Mouse (Mus musculus) monocyte, adult 5-6 weeks (primary cell): ENCODE data around the gene Cd300lg. TPM values are rescaled to one million over a fixed set of nuclear protein-coding genes. Genes with fewer than 3 reads are reported as not detected.
A peak's percentile ranks its signal among the peaks of the same experiment; 100 is the strongest.

ENCODE experiments used
- ATAC-seq: fragments of 153-309, 156-312 bp; replicated peaks from 2 replicates; pipeline ENCODE4 v1.8.0; 2017; ENCODE audit warnings: mild to moderate bottlenecking; ENCODE audit not compliant: low TSS enrichment, insufficient number of reproducible peaks, severe bottlenecking, poor library complexity, low FRiP score
- total RNA-seq: library from RNA; stranded (forward); fragments of 200-1000, 200-491, 200-594 nt; gene quantifications from 3 replicates; pipeline ENCODE4 v1.2.3, GENCODE M21; 2017

Gene Cd300lg
- total RNA-seq = 2.0 to 8.0 TPM (median 3.3 TPM) in 3 replicates

DNA sequence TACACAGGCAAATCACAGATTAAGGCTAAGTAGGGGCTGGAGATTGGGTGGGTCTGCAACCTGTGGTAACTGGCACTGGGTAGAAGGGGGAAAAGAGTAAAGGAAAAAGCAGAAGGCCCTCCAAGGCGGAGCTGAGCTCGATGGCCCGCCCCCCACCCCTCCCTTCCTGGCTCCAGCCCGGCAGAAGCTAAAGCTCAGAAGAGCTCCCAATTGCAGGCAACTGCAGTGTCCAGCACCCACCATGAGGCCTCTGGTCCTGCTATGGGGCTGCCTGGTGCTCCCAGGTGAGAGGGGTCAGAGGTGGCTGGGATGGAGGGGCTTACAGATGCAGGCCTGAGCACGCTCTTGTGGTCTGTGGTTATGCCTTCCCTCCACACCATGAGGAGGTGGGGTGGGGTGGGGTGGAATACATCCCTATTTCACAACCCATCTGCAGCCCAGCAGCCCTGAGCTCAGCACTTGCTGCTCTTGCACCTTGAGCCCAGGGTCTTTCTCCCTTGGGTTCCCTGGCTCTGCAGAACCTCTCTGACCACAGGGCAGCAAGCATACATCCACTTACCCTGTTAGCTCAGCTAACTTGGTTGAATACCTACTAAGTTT is at the start of gene Cd300lg:
Gene Cd300lg, plus strand, starts transcription at position 160 of the 600 bp plus-strand sequence.
- peak; percentile 29; the same call in 1 of the 2 replicates for ATAC-seq

- no peak for ATAC-seq
These were observed 49.5 kb upstream of the Cd300lg start for GRCm38 (mm10) chr11:101991813-101992212.

DNA sequence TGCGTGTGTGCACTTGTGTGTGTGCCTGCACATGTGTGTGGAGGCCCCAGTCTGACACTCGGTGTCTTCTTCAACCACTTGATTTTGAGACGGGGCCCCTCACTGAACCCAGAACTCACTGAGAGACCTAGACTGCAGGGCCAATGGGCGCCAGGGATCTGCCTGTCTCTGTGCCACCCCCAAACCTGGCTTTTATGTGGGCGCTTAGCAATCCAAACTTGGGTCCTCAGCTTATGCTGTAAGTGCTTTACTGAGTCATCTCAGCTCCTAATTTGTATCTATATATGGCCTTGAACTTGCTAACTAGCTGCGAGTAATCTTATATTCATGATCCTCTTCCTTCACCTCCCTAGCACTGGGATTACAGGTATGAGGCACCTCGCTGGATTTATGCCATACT is 48.9 kb upstream of the Cd300lg start:
- ATAC-seq = no peak

- no peak for ATAC-seq
These were observed 47.2 kb upstream of the Cd300lg start for GRCm38 (mm10) chr11:101994100-101994499.

DNA sequence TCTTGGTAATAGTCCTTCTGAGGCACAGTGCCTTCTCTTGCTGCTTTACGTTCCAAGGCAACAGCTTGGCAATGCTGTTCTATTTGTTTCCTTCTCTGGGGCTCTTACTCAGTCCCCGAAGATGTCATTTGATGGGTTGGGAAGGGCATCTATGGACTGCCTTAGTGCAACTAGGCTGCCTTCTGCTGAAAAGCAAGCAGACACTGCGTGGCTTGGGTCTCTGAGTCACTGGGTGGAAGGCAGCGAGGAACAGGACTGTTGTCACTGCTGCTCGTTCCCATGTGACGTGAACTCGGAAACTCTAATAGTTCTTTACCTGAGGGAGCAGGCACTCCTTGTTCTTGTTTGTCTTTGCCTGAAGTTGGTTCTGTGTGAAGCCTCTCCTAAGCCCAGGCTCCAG is 45.4 kb upstream of the Cd300lg start:
- no peak for ATAC-seq

GRCm38 (mm10) chr11:101998258-101998657 is 43.1 kb upstream of the Cd300lg start:
- ATAC-seq = no peak

DNA sequence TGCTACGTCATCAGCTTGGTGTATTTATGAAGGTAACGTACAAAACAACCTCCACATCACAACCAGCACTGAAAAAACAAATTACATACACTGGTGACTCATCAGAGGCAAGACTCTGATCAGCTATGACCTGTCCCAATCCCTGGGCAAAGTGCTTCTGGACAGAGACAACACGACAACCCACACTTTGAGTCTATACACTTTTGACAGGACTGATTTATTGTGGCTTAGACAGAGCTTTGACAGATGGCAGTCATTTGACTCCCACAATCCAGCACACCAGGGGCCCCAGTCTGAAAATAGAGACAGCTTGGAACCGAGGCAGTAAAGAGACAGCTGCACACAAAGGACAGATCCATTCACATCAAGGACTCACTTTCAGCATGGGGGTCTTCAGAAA is 41.8 kb upstream of the Cd300lg start:
- no peak for ATAC-seq

DNA sequence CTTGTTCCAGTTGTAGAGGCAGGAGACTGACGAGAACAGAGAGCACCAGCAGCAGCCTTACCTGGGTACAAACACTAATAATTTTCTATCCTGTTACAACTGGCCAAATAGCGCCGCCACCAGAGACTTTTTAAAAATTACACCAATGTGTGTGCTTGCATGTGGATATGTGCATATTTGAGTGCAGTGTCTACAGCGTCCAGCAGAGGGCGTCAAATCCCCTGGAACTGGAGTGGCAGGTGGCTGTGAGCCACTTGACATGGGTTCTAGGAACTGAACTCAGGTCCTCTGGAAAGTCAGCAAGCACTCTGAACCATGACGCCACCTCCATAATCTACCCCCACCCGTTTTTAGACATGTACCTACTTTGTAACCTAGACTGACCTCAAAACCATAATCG is 37.1 kb upstream of the Cd300lg start:
- no peak for ATAC-seq

DNA sequence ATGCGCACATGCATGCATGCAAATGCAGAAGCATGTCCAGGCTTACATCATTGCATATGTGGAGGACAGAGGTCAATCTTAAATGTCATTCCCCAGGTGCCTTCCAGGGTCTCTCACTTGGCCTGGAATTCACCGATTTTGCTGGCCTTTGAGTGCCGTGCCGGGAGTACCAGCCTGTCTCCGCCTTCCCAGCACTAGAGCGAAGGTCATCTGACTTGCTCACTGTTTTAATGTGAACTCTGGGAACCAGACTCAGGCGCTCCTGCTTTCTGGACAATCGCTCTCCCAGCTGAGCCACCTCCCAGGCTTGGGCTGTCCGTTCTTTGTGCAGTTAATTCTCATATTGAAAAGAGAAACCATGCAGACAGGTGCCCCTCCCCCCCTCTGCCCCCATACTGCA is 35.0 kb upstream of the Cd300lg start:
- ATAC-seq = no peak

DNA sequence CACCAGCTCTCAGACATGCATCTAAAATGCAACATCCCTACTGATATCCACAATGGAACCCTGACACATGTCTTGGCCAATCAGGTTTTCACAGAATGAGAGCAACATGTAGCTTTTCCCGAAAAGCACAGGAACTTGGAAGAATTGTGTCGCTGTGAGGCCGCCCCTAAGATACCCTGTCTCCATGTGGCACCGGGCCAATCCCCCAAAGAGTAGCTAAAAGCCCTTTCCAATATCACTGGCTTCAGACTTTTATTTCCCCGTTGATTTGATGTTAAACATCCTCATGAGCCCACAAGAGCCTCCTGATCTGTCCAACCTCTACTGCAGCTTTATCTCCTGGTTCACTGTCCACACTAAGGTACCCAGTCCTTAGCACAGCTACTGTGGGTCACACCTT is 34.6 kb upstream of the Cd300lg start:
- no peak for ATAC-seq

DNA sequence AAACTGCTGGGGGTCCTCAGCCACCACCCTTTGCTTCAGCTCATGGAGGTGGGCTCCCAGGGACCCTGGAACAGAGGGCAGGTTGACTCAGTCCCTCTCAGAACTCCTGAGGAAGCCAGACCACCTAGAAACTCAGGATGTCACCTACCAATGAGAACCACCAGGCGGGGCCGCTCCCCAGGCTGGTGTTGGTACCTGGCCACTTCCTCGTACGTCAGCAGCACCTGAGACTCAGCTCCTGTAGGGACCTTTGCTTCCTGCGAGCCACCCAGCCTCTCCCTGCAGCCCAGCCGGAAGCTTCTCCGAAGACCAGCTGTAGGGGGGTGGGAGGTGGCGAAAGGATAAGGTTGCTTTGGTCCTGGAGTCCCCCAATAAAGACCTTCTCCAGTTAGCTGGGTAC is 32.9 kb upstream of the Cd300lg start:
- no peak for ATAC-seq

GRCm38 (mm10) chr11:102008954-102009637 is 32.2 kb upstream of the Cd300lg start:
- ATAC-seq = no peak

GRCm38 (mm10) chr11:102010140-102010539 is 31.2 kb upstream of the Cd300lg start:
- no peak for ATAC-seq

DNA sequence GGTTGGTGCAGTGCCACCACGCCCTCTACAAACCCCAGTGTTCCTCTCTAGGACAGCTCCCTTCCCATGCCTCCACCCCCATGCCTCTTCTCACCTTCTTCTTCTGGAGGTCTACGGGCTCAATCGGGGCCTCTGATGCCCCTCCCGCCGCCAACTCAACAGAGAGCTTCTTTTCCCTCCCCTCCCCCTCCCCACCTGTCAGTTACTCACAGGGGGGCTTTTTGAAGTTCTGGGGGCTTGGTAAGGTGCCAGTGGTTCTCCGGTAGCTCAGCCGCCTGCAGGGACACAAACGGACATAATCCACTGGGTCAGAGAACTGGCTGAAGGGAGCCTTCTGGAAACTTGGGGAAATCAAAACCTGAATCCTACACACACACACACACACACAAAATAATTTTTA is 29.8 kb upstream of the Cd300lg start:
- no peak for ATAC-seq

- ATAC-seq = no peak
These were observed 28.1 kb upstream of the Cd300lg start for GRCm38 (mm10) chr11:102013201-102013600.

DNA sequence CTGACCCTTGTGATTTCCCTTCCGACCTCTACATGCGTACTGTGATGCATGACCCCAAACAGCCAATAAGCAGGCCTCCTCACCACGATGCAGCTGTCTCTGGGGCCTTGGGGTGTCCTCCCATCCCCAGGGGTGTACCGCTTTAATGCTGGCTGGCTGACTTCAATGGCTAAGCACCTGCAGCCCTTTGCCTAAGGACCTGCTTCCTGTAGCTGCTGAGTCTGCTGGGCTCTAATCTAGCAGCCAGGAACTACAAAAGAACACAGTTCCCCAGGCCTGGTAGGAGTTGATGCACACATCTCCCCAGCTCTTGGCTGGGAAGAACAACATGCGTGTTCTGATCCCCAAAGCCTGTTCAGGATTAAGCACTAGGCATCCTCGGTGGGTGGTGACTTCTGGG is 25.8 kb upstream of the Cd300lg start:
- no peak for ATAC-seq

DNA sequence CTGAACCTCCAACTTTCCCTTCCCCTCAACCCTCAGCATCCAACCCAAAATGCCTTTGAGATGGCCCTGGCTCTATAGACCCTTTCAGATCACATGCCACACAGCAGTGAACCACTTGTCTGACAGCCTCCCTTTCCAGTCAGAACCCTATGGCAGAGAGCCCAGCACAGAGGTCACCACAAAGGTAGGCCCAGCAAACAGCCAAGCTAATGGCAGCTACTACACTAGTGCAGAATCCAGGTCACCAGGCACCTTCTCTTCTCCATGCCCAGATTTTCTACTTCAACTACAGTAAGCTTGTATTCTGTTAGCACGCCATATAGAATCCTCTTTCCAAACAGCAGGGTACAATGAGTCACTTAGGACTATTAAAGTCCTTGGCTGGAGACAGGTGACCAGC is 25.2 kb upstream of the Cd300lg start:
- no peak for ATAC-seq

DNA sequence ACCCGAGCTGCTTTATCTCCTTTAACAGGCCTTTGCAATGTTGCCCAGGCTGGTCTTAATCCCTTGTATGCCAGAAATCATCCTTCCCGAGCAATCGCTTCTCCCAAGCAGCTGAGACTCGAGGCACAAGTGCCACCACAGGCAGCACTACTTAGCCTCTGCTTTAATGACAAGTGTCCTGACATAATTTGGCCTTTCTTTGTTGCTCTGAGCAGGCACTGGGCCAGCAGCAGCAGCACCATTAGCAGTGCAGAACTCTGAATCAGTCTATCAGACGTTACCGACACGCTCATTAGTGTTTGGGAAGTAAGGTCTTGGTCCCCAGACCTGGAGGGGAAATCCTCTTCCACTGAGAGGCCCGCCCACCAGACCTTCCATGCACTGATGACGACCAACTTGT is 21.6 kb upstream of the Cd300lg start:
- no peak for ATAC-seq

DNA sequence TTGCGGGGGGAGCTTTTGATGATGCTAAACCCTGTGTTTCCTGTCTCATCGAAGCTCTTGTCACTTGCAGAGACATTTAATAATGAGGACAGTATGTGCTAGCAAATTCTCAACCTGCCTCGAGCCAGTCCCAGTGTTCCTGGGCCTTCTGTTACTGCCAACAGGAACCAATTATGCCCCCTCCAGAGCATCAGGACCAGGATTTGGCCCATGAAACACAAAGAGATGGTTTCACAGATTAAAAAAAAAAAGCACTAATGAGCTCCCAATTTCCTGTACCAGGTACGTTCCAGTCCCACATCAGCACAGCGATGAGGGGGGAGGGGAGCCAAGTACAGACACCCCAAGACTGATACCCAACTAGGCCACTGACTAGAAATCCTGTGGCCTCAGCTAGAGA is 20.1 kb upstream of the Cd300lg start:
- ATAC-seq = no peak

DNA sequence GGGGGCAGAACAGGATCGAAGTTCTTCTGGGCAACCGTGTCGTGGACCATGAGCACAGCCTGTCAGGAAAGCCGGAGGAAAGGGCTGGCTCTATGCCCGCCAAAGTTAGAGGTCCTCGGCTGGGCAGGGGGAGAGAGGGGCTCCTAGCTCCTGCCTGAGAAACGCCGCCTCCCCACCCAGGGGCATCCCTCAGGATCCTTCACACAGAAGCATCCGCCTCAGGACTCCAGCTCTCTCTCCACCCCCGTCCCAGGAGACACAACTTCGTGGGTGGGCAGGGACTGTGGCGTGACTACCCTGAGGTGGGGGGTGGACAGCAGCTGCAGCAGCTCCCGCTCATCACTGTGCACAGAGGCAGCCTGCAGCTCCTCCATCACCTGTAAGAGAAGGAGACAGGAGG is 17.9 kb upstream of the Cd300lg start:
- no peak for ATAC-seq
